Mouse (Mus musculus): Measurements from ENCODE around the gene P3h3.

DNA sequence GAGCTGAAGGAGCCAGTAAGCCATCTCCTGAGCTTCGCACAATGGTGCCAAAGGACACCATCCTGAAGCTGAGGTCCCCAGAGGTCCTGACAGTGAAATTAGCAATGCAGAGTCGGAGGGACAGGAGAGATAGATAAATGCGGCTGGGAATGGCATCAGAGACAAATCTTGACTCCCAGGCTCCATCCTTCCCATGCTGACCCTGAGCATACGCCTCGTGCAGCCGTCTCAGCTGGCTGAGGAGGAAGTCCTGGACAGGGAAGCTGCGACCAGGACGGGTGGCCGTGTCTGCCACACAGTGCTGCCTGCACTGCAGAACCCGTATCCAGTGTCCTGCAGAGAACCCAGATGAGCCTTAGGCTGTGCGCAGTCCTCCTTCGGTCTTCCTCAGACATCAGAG is 2.9 kb downstream of the P3h3 start:
- TF ChIP-seq CTCF (IDR thresholded peaks at IDR 0.05; ENCODE audit: borderline replicate concordance, extremely low read depth, insufficient read depth, insufficient read length) = no peak
- no peak for TF ChIP-seq POLR2A (IDR thresholded peaks at IDR 0.05; ENCODE audit: borderline replicate concordance, extremely low read depth, insufficient read depth, insufficient read length, poor library complexity, severe bottlenecking)

All from brain, embryonic 14.5 days (tissue).